8 mouse cellular contexts compared by ENCODE assay signal in the genomic region with DNA sequence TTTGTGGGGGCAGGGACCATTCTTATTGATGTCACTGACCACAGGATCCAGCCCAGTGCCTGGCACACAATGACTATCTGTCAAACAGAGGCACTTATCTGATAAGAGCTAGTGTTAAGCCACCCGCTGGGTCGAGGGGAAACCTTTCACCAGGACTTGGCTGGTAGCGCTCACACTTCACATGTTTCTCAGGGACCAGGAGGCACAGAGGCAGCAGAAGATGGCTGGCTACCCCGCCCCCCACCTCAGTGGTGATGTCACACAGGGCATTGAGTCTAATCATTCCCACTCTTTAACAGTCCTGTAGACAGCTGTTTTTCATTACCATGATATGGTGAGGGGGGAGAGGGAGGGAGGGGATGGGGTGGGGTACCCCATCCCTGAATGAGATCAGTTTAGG. TPM values are rescaled to one million over a fixed set of nuclear protein-coding genes. Genes with fewer than 3 reads are reported as not detected.
DNase-seq lines count a peak whose midpoint lies in the region; ATAC-seq and TF ChIP-seq lines count a peak whose summit lies in the region.

A gene (plus strand): TSS at position 370 of the 400 bp plus-strand sequence.

- no peak within 1 kb of the TSS for H3K4me3 ChIP-seq in kidney, embryonic 15.5 days (replicated peaks)
- H3K4me3 ChIP-seq in forebrain, embryonic 16.5 days (replicated peaks; ENCODE audit: low read length): no peak within 1 kb of the TSS
- no peak within 1 kb of the TSS for H3K4me3 ChIP-seq in hindbrain, embryonic 11.5 days (ENCODE audit: low read depth, low read length)
- H3K4me3 ChIP-seq in liver, embryonic 13.5 days (replicated peaks): no peak within 1 kb of the TSS
- no peak within 1 kb of the TSS for H3K4me3 ChIP-seq in small intestine, adult 2 months (ENCODE audit: low read depth, low read length)

- H3K27me3 ChIP-seq in kidney, embryonic 15.5 days: no peaks in the 10 kb centered on the region
- no peaks in the 10 kb centered on the region for H3K27me3 ChIP-seq in forebrain, embryonic 16.5 days (replicated peaks; ENCODE audit: control insufficient read depth, insufficient read depth, low read length)
- H3K27me3 ChIP-seq in hindbrain, embryonic 11.5 days (ENCODE audit: control insufficient read depth, insufficient read depth, low read length): no peaks in the 10 kb centered on the region
- no peaks in the 10 kb centered on the region for H3K27me3 ChIP-seq in liver, embryonic 13.5 days
- H3K27me3 ChIP-seq in small intestine, adult 2 months (ENCODE audit: control insufficient read depth, insufficient read depth, low read length): no peaks in the 10 kb centered on the region

- no peak within 1 kb of the TSS for H3K27ac ChIP-seq in kidney, embryonic 15.5 days
- no peak within 1 kb of the TSS for H3K27ac ChIP-seq in forebrain, embryonic 16.5 days (ENCODE audit: low read length)
- 0 out of 2 replicates have a peak within 1 kb of the TSS, but pooled peaks have one; percentile 3 for H3K27ac ChIP-seq in hindbrain, embryonic 11.5 days (ENCODE audit: low read depth, low read length)
- no peak within 1 kb of the TSS for H3K27ac ChIP-seq in liver, embryonic 13.5 days
- H3K27ac ChIP-seq in small intestine, adult 2 months (ENCODE audit: insufficient read depth, low read depth, low read length): no peak within 1 kb of the TSS

- ATAC-seq in kidney, embryonic 15.5 days (replicated peaks; ENCODE audit: low FRiP score): no peak
- no peak for ATAC-seq in forebrain, embryonic 16.5 days
- no peak for ATAC-seq in hindbrain, embryonic 11.5 days (ENCODE audit: low FRiP score)
- ATAC-seq in liver, embryonic 13.5 days (ENCODE audit: low read depth): no peak

- 19% methylated on average over 4 of the region's 4 CpGs for WGBS in kidney, embryonic 15.5 days
- 8% methylated on average over 4 of the region's 4 CpGs for WGBS in forebrain, embryonic 16.5 days
- 11% methylated on average over 4 of the region's 4 CpGs for WGBS in hindbrain, embryonic 11.5 days
- 24% methylated on average over 4 of the region's 4 CpGs for WGBS in liver, embryonic 13.5 days (ENCODE audit: insufficient replicate concordance)
- 45% methylated on average over 4 of the region's 4 CpGs for WGBS in small intestine, adult 2 months

- no peak within 1 kb of the TSS for H3K4me2 ChIP-seq in kidney, embryonic 15.5 days
- H3K4me2 ChIP-seq in forebrain, embryonic 16.5 days (ENCODE audit: low read length): no peak within 1 kb of the TSS
- H3K4me2 ChIP-seq in hindbrain, embryonic 11.5 days (replicated peaks; ENCODE audit: low read depth, low read length): no peak within 1 kb of the TSS
- no peak within 1 kb of the TSS for H3K4me2 ChIP-seq in liver, embryonic 13.5 days

- no peak for TF ChIP-seq POLR2A in small intestine, adult 2 months (IDR thresholded peaks at IDR 0.05; ENCODE audit: low read depth, low read length)

- no peaks in the 10 kb centered on the region for H3K9me3 ChIP-seq in kidney, embryonic 15.5 days (replicated peaks)
- H3K9me3 ChIP-seq in forebrain, embryonic 16.5 days (ENCODE audit: control insufficient read depth, low read length): no peaks in the 10 kb centered on the region
- no peaks in the 10 kb centered on the region for H3K9me3 ChIP-seq in hindbrain, embryonic 11.5 days (ENCODE audit: control insufficient read depth, low read length)
- no peaks in the 10 kb centered on the region for H3K9me3 ChIP-seq in liver, embryonic 13.5 days (replicated peaks)

- no peak within 1 kb of the TSS for H3K9ac ChIP-seq in kidney, embryonic 15.5 days
- H3K9ac ChIP-seq in forebrain, embryonic 16.5 days (replicated peaks; ENCODE audit: low read depth, low read length): no peak within 1 kb of the TSS
- no peak within 1 kb of the TSS for H3K9ac ChIP-seq in hindbrain, embryonic 11.5 days (ENCODE audit: low read depth, low read length)
- H3K9ac ChIP-seq in liver, embryonic 13.5 days: no peak within 1 kb of the TSS

- peaks cover 15% of the 10 kb centered on the region; the same call in 1 of the 2 replicates for H3K4me1 ChIP-seq in kidney, embryonic 15.5 days
- peaks cover 4% of the 10 kb centered on the region for H3K4me1 ChIP-seq in forebrain, embryonic 16.5 days (replicated peaks; ENCODE audit: control insufficient read depth, insufficient read depth, low read length)
- H3K4me1 ChIP-seq in hindbrain, embryonic 11.5 days (replicated peaks; ENCODE audit: control insufficient read depth, insufficient read depth, low read length): no peaks in the 10 kb centered on the region
- H3K4me1 ChIP-seq in liver, embryonic 13.5 days (replicated peaks): peaks cover 22% of the 10 kb centered on the region
- H3K4me1 ChIP-seq in small intestine, adult 2 months (ENCODE audit: control insufficient read depth, insufficient read depth, insufficient read length, low read length): no peaks in the 10 kb centered on the region; the same call in 1 of the 2 replicates

- no peak for TF ChIP-seq CTCF in small intestine, adult 2 months (IDR thresholded peaks at IDR 0.05; ENCODE audit: extremely low read depth, insufficient read length, insufficient replicate concordance, low read depth, low read length)

- no peaks in the 10 kb centered on the region for H3K36me3 ChIP-seq in kidney, embryonic 15.5 days
- H3K36me3 ChIP-seq in forebrain, embryonic 16.5 days (ENCODE audit: control insufficient read depth, insufficient read depth): no peaks in the 10 kb centered on the region
- no peaks in the 10 kb centered on the region for H3K36me3 ChIP-seq in hindbrain, embryonic 11.5 days (ENCODE audit: control insufficient read depth, insufficient read depth, low read length)
- H3K36me3 ChIP-seq in liver, embryonic 13.5 days: no peaks in the 10 kb centered on the region
- no peaks in the 10 kb centered on the region for H3K36me3 ChIP-seq in small intestine, adult 2 months (ENCODE audit: control insufficient read depth, insufficient read depth, low read length)

- DNase-seq in kidney, adult 11 months: no peak
- no peak for DNase-seq in adrenal gland, adult 8-10 months
- DNase-seq in hindbrain, embryonic 11.5 days (ENCODE audit: low spot score): peak; percentile 56
- DNase-seq in liver, embryonic 13.5 days: no peak
- DNase-seq in right cerebral cortex, adult 2 months (ENCODE audit: low spot score in 2 of 2): no peak

RNA-seq across cellular contexts. Expression of the gene that starts here (rescaled TPM):
- 43.0 and 43.8 TPM in 2 replicates for polyA plus RNA-seq in kidney, embryonic 15.5 days (2015; fragmentation: Nextera tagmentation; extraction: Ambion mirVana)
- total RNA-seq in adrenal gland, adult 8-10 months (2022): 100 to 1,000 TPM; 249 to 301 (median 265) TPM
- 52.8 and 55.0 TPM in 2 replicates for polyA plus RNA-seq in forebrain, embryonic 16.5 days (2015; fragmentation: Nextera tagmentation; extraction: Ambion mirVana)
- polyA plus RNA-seq in hindbrain, embryonic 11.5 days (2014; fragmentation: Nextera tagmentation; extraction: Ambion mirVana): 68.8 and 74.0 TPM in 2 replicates
- polyA plus RNA-seq in liver, embryonic 13.5 days (2015; fragmentation: Nextera tagmentation; extraction: Ambion mirVana): 25.6 and 25.8 TPM in 2 replicates
- polyA plus RNA-seq in small intestine, adult 2 months (2012; rRNA removed): 10.4 and 34.7 TPM in 2 replicates
